Mouse (Mus musculus) liver, embryonic 14.5 days (tissue): ENCODE results near the gene Slc38a1.

Experiments used
- CTCF ChIP-seq: IDR thresholded peaks from 2 replicates; pipeline ENCODE4 v1.5.1; 2016; ENCODE audit warnings: antibody characterized with exemption, low read depth, control low read depth
- EP300 ChIP-seq: IDR thresholded peaks from 2 replicates; pipeline ENCODE4 v1.6.1; 2016; ENCODE audit warnings: antibody characterized with exemption, low read depth

- no peak for TF ChIP-seq CTCF
- no peak for TF ChIP-seq EP300
Observed at GRCm38 (mm10) chr15:96655514-96655913, 12.8 kb upstream of the Slc38a1 start.
